Mouse (Mus musculus) adrenal gland, postnatal 10 days (tissue): ENCODE results near the gene Olfr332. TPM values are rescaled to one million over a fixed set of nuclear protein-coding genes. Genes with fewer than 3 reads are reported as not detected.
"Not testable (repeated sequence)": the region's sequence is repeated elsewhere in the genome, so short reads cannot be mapped to it uniquely, and the experiment has no call there.

Experiments used
- DNase-seq: peaks from one replicate; pipeline ENCODE4 v3.0.0; 2021; ENCODE audit warnings: mixed read lengths
- long read RNA-seq, 2 experiments: library from polyadenylated mRNA; stranded (forward); transcript quantifications; one replicate each; pipeline ENCODE4 v2.0.0; 2021
- total RNA-seq, 2 experiments: library from RNA; stranded (reverse); gene quantifications; 2 replicates each; pipeline ENCODE4 v1.2.3; 2021

The Olfr332 gene
- not detected for total RNA-seq
- long read RNA-seq, experiment 1: 0 reads
- long read RNA-seq, experiment 2: 0 reads

DNA sequence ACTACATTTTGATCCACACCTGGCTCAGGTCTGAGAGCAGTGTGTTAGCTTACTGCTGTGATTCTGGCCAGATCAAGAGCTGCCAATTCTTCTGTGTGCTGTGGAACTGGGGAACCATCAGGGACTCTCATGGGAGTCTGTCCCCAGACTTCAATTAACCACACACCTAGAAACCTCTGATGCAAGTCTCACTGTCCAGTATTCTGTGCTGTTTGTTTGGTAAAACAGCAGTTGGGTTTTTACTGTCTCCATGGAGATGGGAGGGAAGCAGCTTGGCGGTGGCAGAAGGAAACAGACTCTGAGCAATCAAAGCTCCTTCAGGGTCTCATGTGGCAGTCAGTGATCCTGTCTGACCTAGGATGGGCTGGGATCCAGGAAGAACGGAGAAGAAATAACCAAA is at the start of gene Olfr332:
Olfr332 (minus strand) TSS at position 101 of the 400 bp plus-strand sequence.
- DNase-seq: no peak

DNA sequence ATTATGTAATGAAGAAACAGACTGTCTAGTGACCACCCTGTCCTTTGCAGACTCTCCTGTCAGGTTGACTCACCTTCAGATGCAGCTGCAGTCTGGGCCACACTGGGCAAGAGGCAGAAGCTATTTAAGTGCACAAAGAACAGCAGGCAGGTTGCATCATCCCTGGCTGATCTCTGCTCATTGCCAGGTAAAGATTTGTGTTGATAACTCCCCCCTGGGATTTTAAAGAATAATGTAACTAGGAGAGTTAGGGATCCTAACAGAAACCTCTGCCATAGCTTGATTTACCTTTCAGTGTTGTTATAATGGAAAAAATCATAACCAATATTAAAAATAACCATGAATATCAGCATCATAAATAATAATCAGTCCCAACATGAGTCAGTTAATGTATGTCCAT is 42.4 kb upstream of the Olfr332 start, which contains the start of gene Olfr330:
Olfr330 (minus strand) TSS at position 101 of the 400 bp plus-strand sequence.
- not testable (repeated sequence) for DNase-seq

DNA sequence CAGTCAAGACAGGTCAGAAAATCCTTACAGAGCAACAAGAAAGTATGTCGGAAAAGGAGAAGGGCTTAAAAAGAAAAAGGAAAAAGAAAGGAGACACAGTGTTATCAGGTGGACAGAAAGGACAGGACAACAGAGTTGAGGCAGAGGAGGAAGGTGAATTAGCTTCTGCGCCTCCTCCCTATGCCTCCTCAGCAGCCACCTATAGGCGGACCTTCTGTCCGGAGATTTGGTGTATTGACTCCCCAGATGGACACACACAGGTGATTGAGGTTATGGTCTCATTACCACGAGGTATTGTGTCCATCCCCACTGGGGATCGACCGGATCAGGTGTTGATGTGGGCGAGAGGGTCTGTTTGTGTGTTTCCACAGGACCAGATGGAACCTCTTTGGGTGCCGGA is 27.4 kb upstream of the Olfr332 start:
- peak; percentile 9 for DNase-seq

DNA sequence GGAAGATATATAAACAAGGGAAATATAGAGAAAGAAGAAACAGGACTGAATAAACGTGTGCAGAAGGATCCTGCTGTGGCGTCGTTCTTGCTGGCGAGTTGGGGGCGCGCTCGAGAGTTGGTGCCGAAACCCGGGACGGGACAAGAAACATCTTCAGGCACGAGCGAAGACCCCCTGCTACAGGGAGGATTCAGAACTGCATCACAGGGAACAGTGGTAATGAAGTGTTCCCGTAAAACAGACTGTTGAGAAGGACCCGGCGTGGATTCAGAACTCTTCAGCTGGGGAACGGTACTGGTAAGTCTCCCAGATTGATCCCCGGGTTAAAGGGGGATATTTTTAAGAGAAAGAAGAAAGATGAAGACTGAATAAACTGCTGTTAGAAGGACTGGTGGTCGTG is 26.6 kb upstream of the Olfr332 start:
- peak; percentile 69 for DNase-seq

DNA sequence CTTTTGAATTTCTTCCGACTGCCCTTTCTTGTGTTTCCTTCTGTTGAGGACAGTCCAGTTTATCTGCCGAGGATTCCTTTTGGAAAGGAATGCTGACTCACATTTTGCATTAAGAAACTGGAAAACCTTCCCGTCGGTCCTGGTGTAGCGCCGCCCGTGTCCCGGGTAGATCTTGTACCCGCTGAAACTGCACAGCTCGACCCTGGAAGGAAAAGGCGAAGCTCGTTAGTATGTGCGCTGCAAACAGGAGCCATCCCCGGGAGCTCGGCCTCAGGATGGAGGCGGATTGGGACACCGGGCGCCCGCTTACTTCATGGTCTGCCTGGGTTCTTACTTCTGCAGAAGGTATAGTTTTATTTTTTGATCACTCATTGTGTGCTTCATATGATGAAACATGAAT is 16.7 kb upstream of the Olfr332 start:
- not testable (repeated sequence) for DNase-seq

DNA sequence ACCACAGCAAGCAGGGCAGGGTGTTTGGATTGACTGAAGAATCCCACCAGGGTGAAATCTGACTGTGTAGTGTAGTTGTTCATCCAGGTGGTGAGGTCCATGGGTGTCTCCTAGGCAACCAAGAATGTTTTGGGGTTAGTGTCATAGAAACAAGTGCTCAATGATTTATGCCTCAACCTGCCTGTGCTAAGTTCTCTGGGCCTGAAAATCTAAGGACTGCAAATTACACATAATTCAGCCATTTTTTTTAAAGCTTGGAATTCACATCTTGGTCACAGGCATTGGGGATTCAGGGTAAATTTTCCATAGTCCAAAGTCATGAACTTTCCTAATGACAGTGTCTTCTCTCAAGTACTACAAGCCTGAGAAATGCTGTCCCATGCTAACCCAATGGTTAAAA is 10.1 kb upstream of the Olfr332 start, which contains the start of gene Olfr331:
Olfr331 (minus strand) TSS at position 101 of the 400 bp plus-strand sequence.
- DNase-seq: not testable (repeated sequence)

DNA sequence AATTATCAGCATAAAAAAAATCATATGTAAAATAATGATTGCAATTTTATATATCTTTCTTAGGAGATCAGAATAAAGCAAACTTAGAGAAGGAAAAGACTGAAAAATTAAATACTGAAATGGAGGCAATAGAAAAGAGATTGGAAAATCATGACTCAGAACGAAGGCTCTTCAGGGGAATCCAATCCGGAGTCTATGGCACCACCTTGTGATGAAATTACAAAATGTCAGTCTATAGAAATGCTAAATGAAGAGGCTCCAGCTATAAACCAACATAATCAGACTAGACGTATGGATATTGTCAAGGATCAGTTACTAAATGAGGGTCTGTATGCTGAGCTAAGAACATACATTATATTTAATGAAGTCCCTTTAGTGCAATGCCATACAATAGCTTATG is 6.9 kb upstream of the Olfr332 start:
- DNase-seq: no peak

DNA sequence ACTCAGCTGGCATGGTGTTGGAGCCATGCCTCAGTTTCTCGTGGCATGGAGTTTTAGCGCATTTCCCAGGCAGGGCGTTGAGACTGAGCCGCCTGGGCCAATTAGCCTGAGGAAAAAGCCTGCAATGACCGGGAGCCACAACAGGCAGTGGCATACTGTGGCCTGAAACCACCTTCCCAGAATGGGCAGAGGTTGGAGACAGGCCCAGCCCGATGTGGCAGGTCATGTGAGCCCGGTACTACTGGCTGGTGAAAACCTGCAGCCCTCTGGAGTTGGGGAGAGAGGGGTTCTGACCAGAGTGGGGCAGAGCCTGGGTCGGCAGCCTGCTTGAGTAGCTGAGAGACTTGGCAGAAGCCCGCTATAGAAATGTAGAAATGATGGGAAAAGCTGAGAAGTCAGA is 6.4 kb upstream of the Olfr332 start:
- DNase-seq: no peak

DNA sequence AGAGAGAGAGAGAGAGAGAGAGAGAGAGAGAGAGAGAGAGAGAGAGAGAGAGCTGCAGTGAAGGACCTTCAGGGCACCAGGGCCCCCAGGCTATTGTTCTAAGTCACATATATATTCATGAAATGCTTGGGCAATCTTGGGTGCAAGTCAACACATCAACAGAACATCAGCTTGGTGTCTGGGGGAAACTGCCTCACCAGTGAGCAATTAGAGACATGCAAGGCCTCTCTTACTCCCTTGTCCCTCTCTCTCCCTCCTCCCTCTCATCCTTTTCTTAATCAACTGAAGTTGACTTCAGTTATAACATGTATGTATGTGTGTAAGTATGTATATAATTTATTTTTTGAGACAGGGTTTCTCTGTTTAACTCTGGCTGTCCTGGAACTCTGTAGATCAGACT is 30.2 kb downstream of the Olfr332 start, which contains the start of gene Olfr30:
Olfr30 (minus strand) TSS at position 101 of the 400 bp plus-strand sequence.
- DNase-seq: no peak

DNA sequence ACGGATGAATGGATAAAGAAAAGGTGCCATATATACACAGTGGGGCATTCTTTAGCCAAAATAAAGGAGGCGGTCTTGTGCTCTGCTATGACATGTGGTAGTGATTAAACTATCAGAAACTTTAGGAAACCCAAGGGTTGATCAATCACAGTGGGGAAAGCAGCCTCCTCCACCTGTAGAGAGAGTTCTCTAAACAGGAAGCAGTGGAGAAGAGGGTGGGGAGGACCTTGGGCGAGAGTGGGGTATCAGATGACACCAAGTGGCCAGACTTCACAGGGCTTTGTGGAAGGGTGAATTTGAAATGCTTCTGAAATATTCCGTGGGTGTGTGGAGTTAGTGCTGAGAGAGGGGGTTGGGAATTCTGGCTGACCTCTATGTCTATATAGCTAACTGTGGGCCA is 38.8 kb downstream of the Olfr332 start:
- DNase-seq: no peak

DNA sequence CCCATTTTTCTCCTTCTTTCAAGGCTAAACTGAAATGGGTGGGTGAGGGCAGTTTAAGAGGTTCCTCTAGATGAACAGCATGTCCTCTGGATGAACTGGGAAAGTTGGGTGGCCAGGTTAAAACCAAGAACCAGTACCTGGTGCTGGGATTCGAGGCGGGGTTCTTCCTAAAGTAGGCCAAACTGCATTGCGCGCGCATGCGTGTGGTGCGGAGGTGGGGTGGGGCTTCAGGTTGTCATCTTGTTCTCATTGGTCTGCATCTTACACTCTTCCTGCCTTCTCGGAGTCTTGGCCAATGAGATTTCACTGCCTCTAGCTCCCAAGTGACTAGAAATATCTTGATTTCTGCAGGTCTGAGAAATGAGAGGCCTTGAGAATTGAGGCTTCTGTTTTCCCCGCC is 39.6 kb downstream of the Olfr332 start, which contains the start of gene Lypd9:
Lypd9 (minus strand) TSS at position 165 of the 400 bp plus-strand sequence.
- DNase-seq: no peak

Other genes starting within 250 kb of the Olfr332 start
- gene 4930438A08Rik, start 217.8 kb downstream of the Olfr332 start, total RNA-seq: under 1 TPM; 0.21 to 0.36 TPM
- 10 to 100 TPM in 1 of 2 experiments, 1 to 10 TPM in 1; 6.9 to 13.1 TPM for gene Zfp692, start 185.5 kb downstream of the Olfr332 start, total RNA-seq
- gene Zfp672, start 162.2 kb downstream of the Olfr332 start, total RNA-seq: 10 to 100 TPM; 50.9 to 60.2 TPM
- 10 to 100 TPM; 36.6 to 46.1 TPM for gene Sh3bp5l, start 161.8 kb downstream of the Olfr332 start, total RNA-seq
- gene Lypd8, start 113.5 kb downstream of the Olfr332 start, total RNA-seq: not detected
- not detected for gene 1810065E05Rik, start 71.4 kb downstream of the Olfr332 start, total RNA-seq
- not detected for gene Gm12253, start 60.0 kb downstream of the Olfr332 start, total RNA-seq
- not detected for gene Lypd9, start 39.6 kb downstream of the Olfr332 start, total RNA-seq
- gene Olfr30, start 30.3 kb downstream of the Olfr332 start, total RNA-seq: not detected
- not detected for gene Olfr331, start 10.0 kb upstream of the Olfr332 start, total RNA-seq
- not detected for gene Olfr330, start 42.3 kb upstream of the Olfr332 start, total RNA-seq
- gene Olfr329-ps, start 53.9 kb upstream of the Olfr332 start, total RNA-seq: not detected
- not detected for gene Olfr328, start 63.1 kb upstream of the Olfr332 start, total RNA-seq
- gene Olfr224, start 78.0 kb upstream of the Olfr332 start, total RNA-seq: not detected
- not detected for gene Olfr325, start 85.2 kb upstream of the Olfr332 start, total RNA-seq
- not detected for gene Olfr324, start 102.6 kb upstream of the Olfr332 start, total RNA-seq
- gene 2210407C18Rik, start 123.5 kb upstream of the Olfr332 start, total RNA-seq: not detected
- not detected for gene Olfr323, start 137.9 kb upstream of the Olfr332 start, total RNA-seq
- under 1 TPM; 0.36 to 1.00 TPM for gene Trim58, start 147.9 kb upstream of the Olfr332 start, total RNA-seq
- not detected for gene Olfr322, start 166.2 kb upstream of the Olfr332 start, total RNA-seq
- not detected for gene Olfr320, start 188.5 kb upstream of the Olfr332 start, total RNA-seq
- gene Olfr319, start 206.6 kb upstream of the Olfr332 start, total RNA-seq: not detected
- not detected for gene Olfr318, start 231.5 kb upstream of the Olfr332 start, total RNA-seq
- gene Olfr317, start 246.7 kb upstream of the Olfr332 start, total RNA-seq: not detected